Mouse (Mus musculus): ENCODE data around the gene Cpsf4.

GRCm38 (mm10) chr5:145130191-145130590 is 36.8 kb upstream of the Cpsf4 start:
- peak; percentile 49; the same call in 1 of the 2 replicates for TF ChIP-seq CEBPB (IDR thresholded peaks at IDR 0.05; ENCODE audit: insufficient read depth, poor library complexity, severe bottlenecking)
- peak; percentile 74 for TF ChIP-seq POLR2AphosphoS2 (IDR thresholded peaks at IDR 0.05; ENCODE audit: insufficient read length, low read depth)
- no peak for TF ChIP-seq POLR2A (IDR thresholded peaks at IDR 0.05; ENCODE audit: insufficient read length, low read depth)
- TF ChIP-seq MAX (IDR thresholded peaks at IDR 0.05; ENCODE audit: low read depth), result no peak
- no peak for TF ChIP-seq USF1 (IDR thresholded peaks at IDR 0.05; ENCODE audit: low read depth)
- no peak for TF ChIP-seq MYOG (IDR thresholded peaks at IDR 0.05; ENCODE audit: control insufficient read depth in 1 of 3, insufficient read depth in 1 of 3, insufficient read length in 2 of 3, low read depth in 2 of 3)
- TF ChIP-seq E2F4 (IDR thresholded peaks at IDR 0.05; ENCODE audit: insufficient read depth), result no peak
